Comparison of ENCODE assay signal across 8 mouse cellular contexts in genomic region chr5:92398153-92398552, GRCm38 (mm10). TPM values are rescaled to one million over a fixed set of nuclear protein-coding genes. Genes with fewer than 3 reads are reported as not detected.
DNase-seq lines count a peak whose midpoint lies in the region; ATAC-seq lines count a peak whose summit lies in the region.

No protein-coding gene starts in this region.

- no peak overlapping the region for H3K4me2 ChIP-seq in hindbrain, embryonic 12.5 days (replicated peaks)

- WGBS in hindbrain, embryonic 12.5 days: 27% methylated on average over 5 of the region's 5 CpGs

- peak; percentile 98 for ATAC-seq in frontal cortex, adult (ENCODE audit: low TSS enrichment)
- peak; percentile 87 for ATAC-seq in hindbrain, embryonic 12.5 days (ENCODE audit: low FRiP score)

- DNase-seq in R1 (ENCODE audit: low read depth, low spot score): peak; percentile 90
- peak; percentile 64 for DNase-seq in cerebellum, adult 9-10 months
- DNase-seq in layer of hippocampus, postnatal 14 days (ENCODE audit: low spot score in 2 of 2): peak; percentile 45 to 71
- peak; percentile 90 for DNase-seq in lung, postnatal 36 days
- DNase-seq in right cerebral cortex, adult 2 months (ENCODE audit: low spot score in 2 of 2): peak; percentile 79 to 81
- peak; percentile 63 to 82 for DNase-seq in urinary bladder, postnatal 4 days (ENCODE audit: low spot score in 2 of 2)

- H3K36me3 ChIP-seq in hindbrain, embryonic 12.5 days: no peaks in the 10 kb centered on the region

- H3K9me3 ChIP-seq in hindbrain, embryonic 12.5 days (replicated peaks): no peaks in the 10 kb centered on the region

- no peak overlapping the region for H3K27ac ChIP-seq in hindbrain, embryonic 12.5 days

- no peak overlapping the region for H3K4me3 ChIP-seq in hindbrain, embryonic 12.5 days

- H3K27me3 ChIP-seq in hindbrain, embryonic 12.5 days: peaks cover 10% of the 10 kb centered on the region

- H3K9ac ChIP-seq in hindbrain, embryonic 12.5 days: no peak overlapping the region

- H3K4me1 ChIP-seq in hindbrain, embryonic 12.5 days: 0 out of 2 replicates have a peak, but pooled peaks cover 2% of the 10 kb centered on the region

RNA-seq across cellular contexts. Expression of gene Nup54, which starts 36.9 kb away (rescaled TPM):
- 46.2 and 59.8 TPM in 2 replicates for polyA plus RNA-seq in hindbrain, embryonic 12.5 days (2016; fragmentation: Nextera tagmentation; extraction: Ambion mirVana)
- total RNA-seq in layer of hippocampus, postnatal 14 days (2021): 10 to 100 TPM; 30.2 to 33.8 TPM

RNA-seq across cellular contexts. Expression of gene Cxcl10, which starts 49.5 kb away (rescaled TPM):
- 0.26 and 0.50 TPM in 2 replicates for polyA plus RNA-seq in hindbrain, embryonic 12.5 days (2016; fragmentation: Nextera tagmentation; extraction: Ambion mirVana)
- not detected for total RNA-seq in layer of hippocampus, postnatal 14 days (2021)
